Mouse (Mus musculus) telencephalon, adult 2 months (tissue): ENCODE results near the gene Suox.
"Not testable (repeated sequence)": the region's sequence is repeated elsewhere in the genome, so short reads cannot be mapped to it uniquely, and the experiment has no call there.

Experiments
- DNase-seq: peaks from one replicate; pipeline ENCODE4 v3.0.0-alpha.2; 2011; ENCODE audit warnings: low read depth, low spot score

Gene Suox

GRCm38 (mm10) chr10:128626311-128627310 lies 47.3 kb downstream of the Suox start, which contains the start of gene Rps26:
Gene Rps26 (minus strand): TSS chr10:128626747.
- peak; percentile 100 for DNase-seq

DNA sequence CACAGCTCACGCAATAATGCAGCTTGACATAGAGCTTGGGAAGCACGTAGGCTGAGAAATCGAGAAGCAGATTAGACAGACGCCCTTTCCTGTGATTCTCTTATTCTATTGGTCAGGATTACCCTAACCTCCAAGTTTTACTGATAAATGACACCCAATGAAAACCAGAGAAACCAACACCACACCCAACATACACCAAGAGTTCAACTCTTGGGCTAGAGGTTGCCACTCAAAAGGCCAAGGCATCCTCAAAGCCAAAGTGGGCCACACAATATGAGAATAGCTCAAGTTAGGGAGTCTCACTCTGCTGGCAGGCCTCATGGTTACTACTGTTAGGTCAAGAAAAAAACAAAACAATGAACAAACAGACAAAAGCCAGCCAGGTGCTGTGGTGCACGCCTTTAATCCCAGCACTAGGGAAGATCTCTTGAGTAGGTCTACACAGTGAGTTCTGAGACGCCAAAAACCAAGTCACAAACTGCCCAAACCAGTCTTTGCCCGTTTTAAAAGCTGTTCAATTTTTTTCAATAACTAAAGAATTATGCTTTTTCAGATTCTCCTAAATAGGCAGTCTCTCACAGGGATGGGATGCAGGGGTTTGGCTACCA lies 48.5 kb downstream of the Suox start:
- DNase-seq, result no peak

GRCm38 (mm10) chr10:128623106-128623613 lies 50.7 kb downstream of the Suox start:
- DNase-seq, result not testable (repeated sequence)

- no peak for DNase-seq
Observed at GRCm38 (mm10) chr10:128622702-128623101, 51.2 kb downstream of the Suox start.

DNA sequence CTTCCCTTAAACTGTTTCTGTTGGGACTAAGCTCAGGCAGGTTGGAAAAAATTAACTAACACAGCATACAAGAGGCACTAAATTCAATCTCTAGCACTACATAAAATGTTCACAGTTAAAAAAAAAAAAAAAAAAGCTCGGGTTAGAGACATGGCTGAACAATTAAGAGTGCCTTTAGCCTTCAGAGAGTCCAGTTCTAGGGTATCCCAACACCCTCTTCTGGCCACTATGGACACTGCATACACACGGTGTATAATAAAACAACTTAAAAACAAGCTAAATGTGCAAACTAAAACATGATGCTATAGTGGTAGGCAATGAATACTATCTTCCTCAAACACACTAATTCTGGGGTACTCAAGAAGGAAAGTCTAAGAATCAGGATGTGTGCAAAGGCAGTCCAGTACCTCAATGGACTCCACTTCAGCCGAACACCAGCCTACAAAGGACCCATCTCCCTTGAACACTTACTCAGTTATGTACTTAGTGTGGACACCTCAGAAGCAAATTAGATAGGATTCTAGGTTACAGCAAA lies 51.8 kb downstream of the Suox start:
- DNase-seq, result no peak

DNA sequence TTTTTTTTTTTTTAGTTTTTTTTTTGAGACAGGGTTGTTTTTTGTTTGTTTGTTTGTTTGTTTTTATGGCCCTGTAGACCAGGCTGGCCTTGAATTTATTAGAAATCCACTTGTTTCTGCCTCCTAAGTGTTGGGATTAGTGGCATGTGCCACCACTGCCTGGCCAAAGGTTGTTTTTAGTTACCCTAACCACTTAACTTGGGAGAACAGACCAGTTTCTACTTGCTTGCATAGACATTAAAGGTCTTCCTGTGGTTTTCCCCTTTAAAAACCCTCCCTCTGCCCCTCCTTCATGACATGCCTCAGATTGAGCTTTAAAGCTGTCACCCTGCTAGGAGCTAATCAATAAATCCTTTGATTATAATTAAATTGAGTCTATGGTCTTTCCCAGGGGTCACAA lies 53.6 kb downstream of the Suox start:
- DNase-seq, result no peak
